Mouse (Mus musculus) adrenal gland, postnatal 4 days (tissue): ENCODE data around the gene Selenon. TPM values are rescaled to one million over a fixed set of nuclear protein-coding genes. Genes with fewer than 3 reads are reported as not detected.

Source experiments
- DNase-seq, 2 experiments: peaks; one replicate each; pipeline ENCODE4 v3.0.0; 2021 to 2022; ENCODE audit warnings: low spot score in 2 of 2, mixed read lengths in 2 of 2
- total RNA-seq, 2 experiments: library from RNA; stranded (reverse); gene quantifications; 2 replicates each; pipeline ENCODE4 v1.2.3; 2021

Selenon gene
- total RNA-seq, 2 experiments from 2014 or later = 49.4 to 52.7 TPM

DNA sequence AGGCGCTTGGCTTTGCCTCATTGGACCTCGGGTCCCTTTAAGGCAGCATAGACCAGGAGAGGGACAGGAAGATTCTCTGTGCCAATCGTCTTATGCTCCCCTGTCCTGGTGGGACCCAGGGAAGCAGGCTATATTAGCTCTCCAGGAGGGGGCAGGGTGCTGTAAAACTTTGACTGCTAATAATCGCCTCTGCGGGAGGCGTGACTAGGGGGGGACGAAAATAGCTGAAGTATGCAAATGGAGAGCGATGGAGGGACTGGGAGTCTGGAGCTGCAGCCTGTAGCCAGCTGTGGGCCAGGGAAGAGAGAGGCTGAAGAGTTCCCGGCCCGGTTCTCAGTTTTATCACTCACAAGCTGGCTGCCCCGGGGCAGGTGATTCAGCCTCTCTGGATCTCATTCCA, 27.2 kb upstream of the Selenon start:
- DNase-seq = no peak

DNA sequence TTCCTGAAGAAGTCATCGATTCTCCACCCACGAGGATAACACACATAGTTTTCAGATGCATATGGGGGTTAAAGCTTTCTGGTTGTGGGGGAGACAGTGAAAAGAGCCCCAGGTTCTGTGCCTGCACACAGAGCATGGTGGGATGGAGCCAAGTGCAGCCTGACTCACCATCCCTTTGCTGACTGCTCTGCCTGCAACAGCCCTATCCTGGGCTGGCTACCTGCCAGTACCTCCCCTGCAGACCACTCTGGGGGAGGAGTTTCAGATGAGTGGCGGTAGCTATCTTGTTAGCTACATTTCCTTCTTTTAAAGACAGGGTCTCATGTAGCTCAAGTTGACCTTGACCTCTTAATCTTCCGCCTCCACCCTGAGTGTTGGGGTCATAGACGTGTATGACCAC, 26.4 kb upstream of the Selenon start:
- DNase-seq = no peak

DNA sequence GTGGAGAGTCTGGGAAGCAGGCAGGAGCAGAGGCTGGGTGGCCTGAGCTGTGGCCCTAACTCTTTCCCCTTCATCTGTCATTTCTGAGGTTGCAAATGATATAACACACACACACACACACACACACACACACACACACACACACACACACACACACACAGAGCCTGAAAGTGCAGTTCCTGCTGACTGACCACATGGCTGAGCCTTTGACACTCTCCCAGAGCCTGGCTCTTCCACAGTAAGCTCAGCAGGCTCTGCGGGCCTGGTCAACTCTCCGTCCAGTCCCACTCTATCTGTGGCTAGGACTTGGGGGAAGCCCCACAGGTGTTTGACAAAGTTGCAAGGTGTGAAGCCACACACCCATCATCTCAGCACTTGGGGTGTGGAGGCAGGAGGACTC, 25.3 kb upstream of the Selenon start:
- no peak for DNase-seq

DNA sequence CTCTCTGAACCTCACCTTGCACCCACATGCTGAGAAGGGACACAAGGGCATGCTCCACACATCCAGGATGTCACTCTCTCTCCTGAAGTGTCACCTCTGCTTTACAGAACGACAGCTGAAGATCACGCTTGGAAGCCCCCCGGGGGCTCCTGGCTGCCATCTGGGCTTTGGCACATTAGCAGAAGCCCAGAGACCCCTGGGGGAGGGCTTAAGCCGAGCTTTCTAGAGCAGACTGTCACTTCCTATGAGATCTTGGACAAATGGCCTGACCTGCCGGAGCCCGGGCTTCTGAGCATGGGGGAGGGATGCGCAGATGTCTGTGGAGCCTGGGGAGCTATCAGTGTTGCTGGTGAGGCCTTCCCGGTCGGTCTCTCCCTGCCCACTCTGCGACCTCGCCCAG, 23.5 kb upstream of the Selenon start:
- no peak for DNase-seq

DNA sequence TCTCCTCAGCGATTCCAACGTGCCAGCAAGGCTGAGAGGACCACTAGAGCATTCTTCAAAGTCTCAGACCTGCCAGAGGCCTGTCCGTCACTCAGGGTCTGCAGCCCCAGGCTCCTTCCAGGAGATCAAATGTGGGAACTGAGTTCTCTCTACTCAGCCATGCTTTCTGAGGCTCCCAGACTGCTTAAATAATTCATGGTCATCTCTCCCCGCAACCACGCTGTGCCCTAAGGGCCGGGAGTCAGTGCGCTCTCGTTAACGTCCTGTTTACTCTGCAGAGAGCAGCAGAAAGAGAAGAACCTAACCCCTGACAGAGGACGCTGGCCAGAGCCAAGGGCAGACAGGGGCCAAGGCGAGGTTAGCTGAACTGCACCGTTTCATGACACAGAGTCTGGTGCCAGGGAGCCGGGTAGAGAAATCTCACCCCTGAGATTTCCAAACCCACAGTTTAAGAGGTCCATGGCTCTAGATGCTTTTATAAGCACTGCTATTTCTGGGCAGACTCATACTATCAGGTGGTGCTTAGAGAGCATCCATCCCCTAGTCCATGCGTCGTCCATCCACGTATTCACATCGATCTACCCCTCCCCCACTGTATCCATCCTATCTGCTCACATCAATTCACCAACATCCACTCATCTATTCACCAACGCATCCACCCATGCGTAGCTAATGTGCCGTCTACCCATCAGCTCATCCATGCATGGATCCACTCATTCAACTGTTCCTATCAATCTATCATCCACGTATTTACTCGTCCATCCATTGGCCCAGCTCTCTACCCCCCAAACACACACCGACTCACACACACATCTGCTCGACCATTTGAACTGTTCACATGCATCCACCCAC, 20.7 kb upstream of the Selenon start:
- DNase-seq = no peak

DNA sequence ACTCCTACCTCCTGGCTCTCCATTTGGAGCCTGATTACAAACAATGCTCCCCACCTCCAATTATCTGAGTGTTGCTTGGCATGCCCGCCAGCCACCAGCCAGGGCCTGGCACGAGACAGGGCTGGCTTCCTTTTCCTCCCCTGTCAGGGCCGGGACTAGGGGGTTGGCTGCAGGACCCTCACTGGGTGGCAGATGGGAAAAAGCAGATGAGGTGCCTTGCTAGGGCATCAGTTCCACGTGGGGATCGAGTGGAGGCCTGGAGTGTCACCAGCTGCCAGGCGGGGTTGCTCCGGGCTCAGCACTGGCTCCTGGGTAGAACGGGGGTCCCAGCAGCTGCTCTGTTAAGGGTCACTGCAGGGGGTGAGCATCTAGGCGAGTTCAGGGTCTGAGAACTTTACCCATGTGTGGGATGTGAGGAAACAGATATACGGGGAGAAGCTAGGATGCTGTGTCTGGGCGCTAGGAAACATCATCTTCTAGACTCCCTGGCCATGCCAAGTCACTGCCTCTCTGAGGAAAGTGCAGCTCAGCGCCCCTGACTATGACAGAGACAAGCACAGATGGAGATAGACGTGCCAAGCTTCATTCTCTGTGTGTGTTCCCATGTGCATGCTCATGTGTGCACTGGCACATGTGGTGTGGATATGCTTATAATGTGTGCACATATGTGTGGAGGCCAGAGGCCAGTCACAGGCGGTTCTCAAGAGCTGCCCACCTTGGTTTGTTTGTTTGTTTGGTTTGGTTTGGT, 18.9 kb upstream of the Selenon start:
- no peak for DNase-seq

DNA sequence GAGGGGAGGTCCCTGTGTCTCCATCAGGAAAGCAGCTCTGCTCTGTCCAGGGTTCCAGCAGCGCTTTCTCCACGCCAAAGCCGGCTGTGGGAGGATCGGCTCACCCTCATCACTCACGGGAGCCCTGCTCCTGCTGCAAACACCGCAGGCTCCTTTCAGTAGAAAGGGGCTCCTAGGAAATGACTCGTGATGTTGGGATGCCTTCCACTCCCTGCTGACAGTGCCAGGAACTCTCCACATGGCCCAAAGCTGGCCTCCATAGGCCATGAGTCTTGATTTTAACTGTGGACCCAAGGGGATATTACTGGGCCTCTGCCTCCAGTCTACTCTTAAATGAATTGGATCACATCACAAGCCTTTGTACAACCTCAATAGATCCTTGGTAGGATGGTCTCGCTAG, 17.9 kb upstream of the Selenon start:
- no peak for DNase-seq

DNA sequence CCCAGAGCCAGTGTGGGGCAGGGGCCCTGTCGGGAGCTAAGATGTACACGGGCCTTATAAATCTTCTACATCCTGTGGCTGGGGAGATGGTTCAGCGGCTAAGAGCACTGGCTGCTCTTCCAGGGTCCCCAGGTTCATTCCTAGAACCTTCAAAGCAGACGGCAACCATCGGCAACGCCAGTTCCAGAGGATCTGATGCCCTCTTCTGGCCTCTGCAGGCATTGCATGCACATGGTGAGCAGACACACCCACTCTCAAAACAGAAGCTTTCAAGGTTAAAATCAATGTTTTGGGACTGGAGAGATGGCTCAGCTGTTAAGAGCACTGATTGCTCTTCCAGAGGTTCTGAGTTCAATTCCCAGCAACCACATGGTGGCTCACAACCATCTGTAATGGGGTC, 17.2 kb upstream of the Selenon start:
- no peak for DNase-seq

DNA sequence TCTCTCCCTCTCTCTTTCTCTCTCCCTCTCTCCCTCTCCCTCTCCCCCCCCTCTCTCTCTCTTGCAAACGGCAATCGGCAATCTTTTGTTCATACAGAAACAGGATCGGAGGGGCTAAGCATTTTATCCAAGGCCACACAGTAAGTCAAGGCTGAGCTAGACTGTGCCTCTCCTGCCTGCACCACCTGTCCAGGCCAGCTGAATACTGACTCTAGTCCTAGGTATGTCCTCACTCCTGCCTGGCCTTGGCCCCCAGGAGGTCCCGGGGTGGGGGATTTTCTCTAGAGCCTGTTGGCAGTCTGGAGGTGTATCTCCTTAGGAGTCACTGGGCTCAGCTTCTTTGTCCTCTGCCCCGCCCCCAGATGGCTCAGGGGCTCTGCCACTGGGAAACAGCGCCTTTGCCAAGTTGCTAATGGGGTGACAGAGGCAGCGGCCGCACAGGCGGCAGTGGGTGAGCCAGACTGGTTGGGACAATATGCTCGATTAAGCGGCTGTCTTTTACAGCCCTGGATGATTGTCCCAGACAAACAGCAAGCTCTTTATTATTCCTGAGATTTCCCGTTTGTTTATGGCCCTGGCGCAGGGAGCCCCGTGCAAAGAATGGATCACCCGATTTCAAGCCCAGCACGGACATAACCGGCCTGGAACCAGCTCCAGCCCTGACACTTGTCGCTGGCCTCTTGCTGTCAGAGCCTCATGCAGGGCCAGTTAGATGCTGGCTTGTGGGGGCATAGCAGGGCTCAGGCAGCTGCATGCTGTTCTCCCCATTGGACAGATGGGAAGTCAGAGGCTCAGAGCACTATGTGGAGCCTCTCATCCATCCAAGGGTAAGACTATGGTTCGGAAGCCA, 15.6 kb upstream of the Selenon start:
- no peak for DNase-seq

DNA sequence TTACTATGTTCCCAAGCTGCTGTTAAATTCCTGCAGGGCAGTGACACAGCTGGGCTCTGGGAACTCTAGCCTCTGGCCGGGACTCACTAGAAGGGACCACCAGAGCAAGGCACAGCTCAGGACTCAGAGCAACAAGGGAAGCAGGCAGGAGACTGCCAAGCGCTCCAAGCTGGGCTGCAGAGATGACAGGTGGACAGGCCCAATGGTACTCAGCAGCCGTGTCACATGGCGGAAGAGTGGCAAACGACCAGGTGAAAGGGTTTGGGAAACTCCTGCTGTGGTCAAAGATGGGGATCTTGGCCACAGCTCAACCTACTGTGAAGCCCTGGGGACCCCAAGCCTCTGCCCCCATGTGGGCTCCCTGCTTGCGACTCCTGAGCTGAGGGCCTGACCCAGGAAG, 12.1 kb upstream of the Selenon start:
- no peak for DNase-seq

DNA sequence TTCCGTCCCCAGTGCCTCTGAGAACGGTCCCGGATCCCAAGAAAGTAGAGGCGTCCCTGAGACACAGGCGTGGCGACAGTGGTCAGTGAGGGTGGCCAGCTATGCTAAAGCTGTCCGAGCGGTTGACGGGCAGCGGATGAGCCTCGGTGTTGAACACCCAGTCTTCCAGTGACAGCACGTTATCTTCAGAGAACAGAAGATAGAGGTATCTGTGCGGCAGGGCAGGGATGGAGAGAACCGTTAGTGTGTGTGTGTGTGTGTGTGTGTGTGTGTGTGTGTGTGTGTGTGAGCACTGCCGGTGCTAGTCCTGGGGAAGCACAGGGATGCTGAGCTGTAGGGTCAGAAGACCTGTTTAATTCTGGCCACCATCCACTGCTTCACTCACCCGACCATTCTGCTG, 11.7 kb upstream of the Selenon start:
- no peak for DNase-seq

DNA sequence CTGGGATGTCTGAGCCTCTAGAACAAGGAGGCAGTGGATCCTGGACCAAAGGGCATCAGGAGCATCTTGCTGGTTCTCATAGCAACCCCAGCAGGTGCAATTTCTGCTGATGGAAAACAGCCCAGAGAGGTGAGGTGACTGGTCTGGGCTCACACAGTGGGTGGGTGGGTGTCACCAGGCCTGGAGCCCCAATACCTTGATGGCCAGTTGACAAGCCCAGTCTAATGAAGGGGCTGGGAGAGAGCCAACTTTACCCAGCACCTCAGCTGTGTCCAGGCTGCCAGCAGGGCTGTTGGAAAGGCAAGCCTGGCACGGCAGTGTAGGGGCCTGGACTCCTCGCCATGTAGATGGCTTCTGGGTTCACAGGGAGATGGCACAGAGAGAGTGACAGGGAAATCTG, 10.0 kb upstream of the Selenon start:
- no peak for DNase-seq

DNA sequence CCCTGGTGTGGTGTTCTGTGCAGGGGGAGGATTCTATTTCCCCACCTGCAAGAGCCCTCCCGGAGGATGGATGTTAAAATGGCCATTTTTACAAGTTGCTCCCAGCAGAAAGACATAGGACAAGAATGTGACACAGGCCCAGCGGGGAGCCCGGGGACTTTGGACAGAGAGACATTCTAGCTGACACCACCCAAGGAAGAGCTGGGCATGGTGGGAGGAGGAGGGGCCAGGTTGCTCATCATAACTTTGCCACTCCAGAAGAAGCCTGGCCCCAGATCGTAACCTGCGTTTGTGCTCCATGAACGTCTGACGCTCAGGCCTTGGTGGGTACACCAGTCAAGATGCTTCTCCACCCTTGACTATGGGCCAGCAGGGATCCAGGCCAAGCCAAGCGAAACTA, 8.7 kb upstream of the Selenon start:
- DNase-seq = no peak

DNA sequence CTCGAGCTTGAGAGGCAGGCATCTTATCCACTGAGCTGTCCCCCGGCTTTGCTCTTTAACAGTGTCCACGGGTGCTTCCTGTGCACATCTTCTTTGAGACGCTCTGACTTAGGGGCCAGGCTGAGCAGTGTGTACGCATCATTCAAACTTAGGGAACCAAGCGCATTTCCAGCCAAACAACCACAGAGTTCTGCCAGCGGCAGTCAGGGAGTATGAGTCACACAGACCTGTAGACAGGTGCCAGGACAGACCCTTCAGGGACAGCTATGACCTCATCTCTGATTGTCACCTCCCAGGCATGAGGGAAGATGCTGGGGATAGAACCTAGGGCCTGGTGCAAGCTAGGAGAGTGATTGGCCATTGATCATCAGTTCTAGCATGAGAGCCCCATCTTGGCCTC, 7.2 kb upstream of the Selenon start:
- DNase-seq = no peak

DNA sequence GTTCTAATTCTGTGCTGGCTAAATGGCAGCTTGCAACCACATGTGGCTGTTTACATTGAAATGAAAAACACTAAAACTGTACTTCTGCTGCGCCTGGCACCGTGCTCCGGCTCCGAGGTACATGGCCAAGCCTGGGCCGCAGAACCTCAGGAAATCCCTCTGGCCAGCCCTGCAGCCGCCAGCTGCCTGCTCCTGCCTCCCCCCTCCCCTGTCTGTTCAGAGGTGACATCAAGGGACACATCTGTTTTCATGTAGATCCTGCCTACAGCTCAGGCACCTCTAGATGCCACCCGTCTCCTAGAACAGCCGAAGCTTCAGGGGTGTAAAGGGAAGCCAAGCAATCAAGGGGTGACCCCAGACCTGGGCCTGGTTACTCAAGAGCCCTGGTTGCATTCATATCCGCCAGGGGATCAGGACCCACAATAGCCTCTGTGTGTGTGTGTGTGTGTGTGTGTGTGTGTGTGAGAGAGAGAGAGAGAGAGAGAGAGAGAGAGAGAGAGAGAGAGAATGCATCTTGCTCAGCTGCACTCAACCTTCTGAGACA, 6.7 kb upstream of the Selenon start:
- no peak for DNase-seq

DNA sequence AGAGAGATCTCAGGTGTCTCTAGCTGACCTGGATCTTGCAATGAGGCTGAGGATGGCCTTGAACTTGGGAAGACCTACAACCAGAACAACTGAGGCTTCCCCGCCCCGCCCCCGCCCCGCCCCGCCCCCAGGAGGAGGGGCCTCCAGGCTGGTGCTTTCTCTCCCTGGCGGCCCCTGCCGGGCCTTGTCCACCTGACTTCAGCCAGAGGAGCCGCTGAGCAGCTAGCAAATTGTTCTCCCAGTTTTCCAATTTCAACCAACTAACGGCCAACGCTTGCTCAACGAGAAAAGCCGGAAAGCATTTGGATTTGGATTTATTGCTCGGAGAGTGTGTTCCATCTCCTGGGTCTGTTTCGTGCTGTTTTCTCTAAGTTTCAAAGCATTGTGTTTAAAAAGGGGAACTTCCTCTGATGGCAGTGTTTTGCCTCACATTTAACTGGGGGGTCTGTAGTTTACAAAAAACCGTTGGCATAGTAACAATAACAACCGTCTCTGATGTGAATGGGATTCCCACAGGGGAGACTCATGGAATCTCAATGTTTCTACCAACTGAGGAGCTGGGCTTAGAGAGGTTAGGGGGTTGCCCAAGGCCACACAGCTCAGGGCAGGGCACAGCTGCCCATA, 5.8 kb upstream of the Selenon start:
- DNase-seq = no peak

DNA sequence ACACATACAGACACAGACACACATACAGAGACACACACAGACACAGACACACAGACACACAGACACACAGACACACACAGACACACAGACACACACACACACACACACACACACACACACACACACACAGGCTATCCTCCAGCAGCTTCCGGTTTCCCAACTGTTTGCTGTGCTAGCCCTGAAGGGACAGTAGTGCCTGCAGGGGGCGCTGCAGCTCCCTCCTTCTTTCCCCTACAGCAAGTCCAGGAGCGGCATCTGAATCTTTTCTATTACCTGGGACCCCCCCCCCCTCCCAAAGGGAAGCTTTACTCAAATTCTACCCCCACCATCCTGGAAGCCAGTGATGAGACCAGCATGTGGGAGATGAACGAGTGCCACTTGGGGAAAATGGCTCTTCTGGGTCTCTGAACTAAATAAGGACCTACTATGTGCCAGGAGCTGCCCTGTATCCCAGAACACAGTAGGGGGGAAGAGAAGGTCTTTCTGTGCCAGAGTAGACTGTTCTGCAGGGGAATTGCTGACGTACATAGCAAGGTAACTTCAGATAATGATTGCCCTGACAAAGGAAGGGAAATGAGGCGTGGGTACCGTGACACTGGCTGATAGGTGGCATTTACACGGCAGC, 4.1 kb upstream of the Selenon start:
- DNase-seq = no peak

DNA sequence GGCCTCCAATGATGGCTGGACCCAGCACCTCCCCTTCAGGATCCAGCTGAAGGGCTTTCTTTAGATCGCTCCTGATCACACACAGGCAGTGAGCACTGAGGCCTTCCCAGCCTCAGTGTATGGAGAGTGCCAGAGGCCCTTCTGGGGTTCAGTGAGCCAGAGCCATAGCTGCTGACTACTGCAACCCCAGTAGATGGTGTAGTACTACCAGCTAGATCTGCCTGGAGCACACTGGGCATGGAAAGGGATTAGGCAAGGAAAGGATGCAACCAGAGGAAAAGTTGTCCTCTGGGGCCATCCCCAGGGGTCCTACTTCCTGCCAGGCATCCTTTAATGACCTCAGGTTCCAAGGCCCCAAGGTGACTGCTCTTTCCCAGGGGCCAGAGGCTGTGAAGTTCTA, 1.7 kb upstream of the Selenon start:
- no peak for DNase-seq

DNA sequence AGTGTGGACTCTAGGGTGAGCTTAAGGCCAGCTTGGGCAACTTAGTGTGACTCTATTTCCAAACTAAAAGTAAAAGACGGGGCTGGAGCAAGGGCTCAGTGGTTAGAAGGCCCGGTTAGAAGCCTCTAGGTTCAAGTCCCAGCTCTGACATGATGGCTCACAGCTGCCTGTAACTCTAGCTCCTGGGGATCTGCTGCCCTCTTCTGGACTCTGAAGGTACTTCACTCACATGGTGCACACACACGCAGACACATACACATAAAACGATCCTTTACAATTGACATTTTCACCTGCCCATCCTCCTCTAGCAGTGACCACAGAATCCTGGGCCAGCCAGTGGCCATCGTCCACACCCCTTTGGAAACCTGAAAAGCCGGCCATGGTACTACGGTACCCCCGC, 2.1 kb downstream of the Selenon start:
- DNase-seq = no peak

DNA sequence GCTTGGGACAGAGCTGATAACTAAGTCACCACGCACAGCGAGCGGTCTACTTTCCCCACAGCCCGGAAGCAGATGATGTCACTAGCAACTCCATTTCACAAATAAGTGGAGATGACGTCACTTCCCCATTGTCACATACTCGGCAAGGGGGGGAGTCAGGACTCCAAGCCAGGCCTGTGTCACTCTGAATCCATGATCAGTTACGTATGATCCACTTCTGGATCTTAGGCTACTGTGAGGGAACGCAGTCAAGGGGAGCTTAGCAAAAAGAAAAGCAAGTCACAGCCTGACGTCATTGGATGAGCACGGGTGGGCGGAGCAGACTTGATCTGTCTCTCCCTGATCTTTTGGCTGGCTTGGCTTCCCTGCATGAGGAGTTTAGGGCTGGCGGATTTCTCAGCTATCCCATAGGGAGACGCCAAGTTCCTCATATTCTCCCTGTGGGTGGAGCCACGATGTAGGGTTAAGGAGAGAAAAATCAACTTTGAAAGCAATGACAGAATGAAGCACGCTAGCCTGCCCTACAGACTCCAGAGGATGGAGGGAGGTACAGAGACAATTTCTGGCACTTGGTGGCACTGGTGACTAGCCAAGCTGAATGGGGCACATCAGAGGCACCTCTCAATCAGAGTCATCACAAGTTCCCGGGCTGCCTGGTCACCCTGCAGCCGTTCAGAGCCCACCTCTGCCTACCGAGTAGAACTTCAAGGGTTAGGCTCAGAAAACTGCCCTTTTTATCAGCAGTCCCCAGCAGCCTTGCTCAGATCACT, 3.6 kb downstream of the Selenon start:
- DNase-seq = no peak
